Mouse (Mus musculus) midbrain, postnatal 0 days (tissue): Measurements from ENCODE around the gene Prkd1. TPM values are rescaled to one million over a fixed set of nuclear protein-coding genes. Genes with fewer than 3 reads are reported as not detected.

Source experiments
- ATAC-seq: fragments of 200-750 bp; cut with Nextera tagmentation; 2 replicates; pipeline ENCODE4 v1.8.0; 2017; ENCODE audit warnings: moderate number of reproducible peaks, mild to moderate bottlenecking, moderate TSS enrichment, moderate library complexity; ENCODE audit not compliant: low FRiP score
- DNase-seq: peaks from one replicate; pipeline ENCODE4 v3.0.0-alpha.2; 2015; ENCODE audit warnings: low spot score
- H3K27ac ChIP-seq: fragments of 300-500 bp; sonication (generic); 2 replicates; pipeline ENCODE4 v1.5.1; 2014; ENCODE audit warnings: low read depth, mild to moderate bottlenecking, low read length, mixed read lengths
- H3K27me3 ChIP-seq: fragments of 300-500 bp; sonication (generic); 2 replicates; pipeline ENCODE4 v1.6.1; 2014; ENCODE audit warnings: low read length, control low read depth, mixed read lengths; ENCODE audit not compliant: insufficient read depth
- H3K36me3 ChIP-seq: fragments of 300-500 bp; sonication (generic); 2 replicates; pipeline ENCODE4 v1.6.1; 2014; ENCODE audit warnings: low read length, control low read depth, mixed read lengths; ENCODE audit not compliant: insufficient read depth
- H3K4me1 ChIP-seq: fragments of 300-500 bp; sonication (generic); 2 replicates; pipeline ENCODE4 v1.6.1; 2014; ENCODE audit warnings: mild to moderate bottlenecking, control low read depth, antibody characterized with exemption, low read length, mixed read lengths; ENCODE audit not compliant: insufficient read depth
- H3K4me2 ChIP-seq: fragments of 300-500 bp; sonication (generic); 2 replicates; pipeline ENCODE4 v1.6.1; 2014; ENCODE audit warnings: low read depth, mild to moderate bottlenecking, low read length, mixed read lengths; ENCODE audit not compliant: poor library complexity, severe bottlenecking
- H3K4me3 ChIP-seq: fragments of 300-500 bp; sonication (generic); 2 replicates; pipeline ENCODE4 v1.5.1; 2014; ENCODE audit warnings: low read depth, mild to moderate bottlenecking, low read length, moderate library complexity
- H3K9ac ChIP-seq: fragments of 300-500 bp; sonication (generic); replicated peaks from 2 replicates; pipeline ENCODE4 v1.6.1; 2014; ENCODE audit warnings: mild to moderate bottlenecking, low read length, moderate library complexity, mixed read lengths; ENCODE audit not compliant: poor library complexity, severe bottlenecking
- H3K9me3 ChIP-seq: fragments of 300-500 bp; sonication (generic); 2 replicates; pipeline ENCODE4 v1.6.1; 2016; ENCODE audit warnings: low read length, control low read depth
- CTCF ChIP-seq: IDR thresholded peaks from 2 replicates; pipeline ENCODE4 v1.5.1; 2016; ENCODE audit warnings: antibody characterized with exemption, mild to moderate bottlenecking
- WGBS: fragments of 180-500 bp; shearing (Covaris S2); extraction: QIAGEN DNeasy Blood & Tissue Kit; methylation state at CpG from one replicate; pipeline ENCODE4 v1.1.7; 2014; 5-methylcytosine and 5-hydroxymethylcytosine counted together
- polyA plus RNA-seq: library from polyadenylated mRNA; unstranded; fragments of >200 nt; fragmentation: Nextera tagmentation; extraction: Ambion mirVana; gene quantifications from 2 replicates; pipeline ENCODE4 v1.2.1, GENCODE M21; 2015
- total RNA-seq: library from RNA; depleted of rRNA; stranded (reverse); fragments of >200 nt; gene quantifications from 2 replicates; pipeline ENCODE4 v1.2.3, GENCODE M21; 2014

Gene Prkd1
- total and polyA plus RNA-seq, 2 experiments from 2014 or later: 2.2 to 3.1 TPM

DNA sequence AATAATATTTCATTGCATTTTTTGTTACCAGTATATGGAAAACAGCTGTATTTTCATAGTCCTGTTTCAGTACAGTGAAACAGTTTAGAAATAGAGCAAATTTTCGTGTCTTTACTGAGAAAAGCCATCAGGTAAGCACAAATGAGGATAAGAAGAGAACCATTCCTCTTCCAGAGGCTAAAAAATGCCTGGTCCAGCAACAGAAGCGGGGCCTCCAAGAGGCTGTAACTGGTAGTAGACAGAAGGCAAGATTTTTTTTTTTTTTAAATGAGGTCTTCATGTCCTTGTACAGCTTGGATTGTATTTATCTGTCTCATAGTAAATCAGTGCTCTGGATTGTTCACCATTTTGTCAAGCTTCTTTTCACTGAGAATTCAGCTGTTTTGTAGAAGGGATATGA lies 352.8 kb downstream of the Prkd1 start:
- WGBS: 57% methylated on average over 2 of the region's 2 CpGs
- ATAC-seq: no peak
- Histone ChIP-seq H3K27ac (no peak overlapping the region), H3K4me3 (no peak overlapping the region), H3K9ac (no peak overlapping the region), H3K4me2 (no peak overlapping the region), H3K27me3 (no peaks in the 10 kb centered on the region), H3K4me1 (no peaks in the 10 kb centered on the region), H3K9me3 (no peaks in the 10 kb centered on the region), H3K36me3 (no peaks in the 10 kb centered on the region)
- no peak; the same call in 1 of the 2 replicates for TF ChIP-seq CTCF
- peak; percentile 15 for DNase-seq

DNA sequence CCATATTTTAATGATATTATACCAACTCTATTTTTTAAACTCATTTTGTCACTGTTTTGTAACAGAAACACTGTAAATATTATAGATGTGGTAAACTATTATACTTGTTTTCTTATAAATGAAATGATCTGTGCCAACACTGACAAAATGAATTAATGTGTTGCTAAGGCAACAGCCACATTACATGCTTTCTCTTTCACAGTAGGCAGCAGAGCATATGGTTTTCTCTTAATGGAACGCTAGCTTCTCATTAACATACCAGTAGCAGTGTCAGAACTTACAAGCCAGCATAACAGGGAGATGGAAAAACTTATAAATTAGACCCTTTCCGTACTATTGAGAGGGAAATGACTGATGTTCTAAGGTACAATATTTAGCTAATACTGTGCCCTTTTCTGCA lies 353.3 kb downstream of the Prkd1 start:
- Histone ChIP-seq H3K27me3 (no peaks in the 10 kb centered on the region), H3K9ac (no peak overlapping the region), H3K4me3 (no peak overlapping the region), H3K4me2 (no peak overlapping the region), H3K9me3 (no peaks in the 10 kb centered on the region), H3K36me3 (no peaks in the 10 kb centered on the region), H3K4me1 (no peaks in the 10 kb centered on the region), H3K27ac (no peak overlapping the region)
- DNase-seq: peak; percentile 58
- no peak for ATAC-seq
- TF ChIP-seq CTCF: no peak
- WGBS: 11% methylated on average over 2 of the region's 2 CpGs

DNA sequence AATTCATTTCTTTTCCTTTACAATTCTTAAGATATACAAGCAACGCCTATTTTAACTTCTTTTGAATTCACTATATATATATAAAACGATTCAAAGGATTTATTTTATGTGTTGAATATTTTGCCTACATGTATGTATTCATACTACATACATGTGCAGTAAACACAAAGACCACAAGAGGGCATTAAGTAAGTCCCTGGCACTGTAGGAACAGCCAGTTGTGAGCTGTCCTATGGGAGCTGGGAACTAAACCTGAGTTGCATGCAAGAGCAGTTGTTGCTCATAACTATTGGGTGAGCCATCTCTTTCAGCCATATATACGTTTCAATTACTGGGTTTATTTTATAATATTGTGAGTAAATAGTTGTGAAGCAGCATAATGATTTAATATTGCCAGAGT lies 356.1 kb downstream of the Prkd1 start:
- DNase-seq (no peak), ATAC-seq (no peak)
- Histone ChIP-seq H3K9ac (no peak overlapping the region), H3K9me3 (no peaks in the 10 kb centered on the region), H3K27ac (no peak overlapping the region), H3K36me3 (no peaks in the 10 kb centered on the region), H3K4me2 (no peak overlapping the region), H3K4me3 (no peak overlapping the region), H3K27me3 (no peaks in the 10 kb centered on the region), H3K4me1 (no peaks in the 10 kb centered on the region)
- peak; percentile 35; the same call in 1 of the 2 replicates for TF ChIP-seq CTCF
- WGBS: 71% methylated on average over 3 of the region's 3 CpGs
